In genomic region chr8:106932376-106933065, GRCm38 (mm10) we compare ENCODE assay signal across 9 mouse cellular contexts. TPM values are rescaled to one million over a fixed set of nuclear protein-coding genes. Genes with fewer than 3 reads are reported as not detected.
DNase-seq lines count a peak whose midpoint lies in the region; ATAC-seq lines count a peak whose summit lies in the region.
"Had no signal": no experiment of that assay in that cellular context is flagged by ENCODE, and none has a peak within 500 bp of the region (broad histone marks: within the 10 kb centered on the region; RNA-seq: fewer than 3 reads in every experiment).

No protein-coding gene starts in this region.

- peaks cover 4% of the 10 kb centered on the region; the same call in 1 of the 2 replicates for H3K27me3 ChIP-seq in embryonic facial prominence, embryonic 13.5 days
- no peaks in the 10 kb centered on the region; the same call in 1 of the 2 replicates for H3K27me3 ChIP-seq in hindbrain, embryonic 11.5 days (ENCODE audit: control insufficient read depth, insufficient read depth, low read length)
- no peaks in the 10 kb centered on the region for H3K27me3 ChIP-seq in limb, embryonic 12.5 days

- 0 out of 2 replicates have a peak, but pooled peaks have one; percentile 21 for ATAC-seq in embryonic facial prominence, embryonic 13.5 days (ENCODE audit: insufficient number of reproducible peaks, insufficient read depth, low FRiP score, low TSS enrichment, low read depth)
- ATAC-seq in hindbrain, embryonic 11.5 days (ENCODE audit: low FRiP score) = no peak
- ATAC-seq in limb, embryonic 12.5 days (ENCODE audit: insufficient number of reproducible peaks, insufficient read depth, low FRiP score, low TSS enrichment, low read depth) = no peak

- H3K9me3 ChIP-seq in embryonic facial prominence, embryonic 13.5 days = no peaks in the 10 kb centered on the region
- H3K9me3 ChIP-seq in hindbrain, embryonic 11.5 days (ENCODE audit: control insufficient read depth, low read length) = no peaks in the 10 kb centered on the region
- no peaks in the 10 kb centered on the region for H3K9me3 ChIP-seq in limb, embryonic 12.5 days

- WGBS in embryonic facial prominence, embryonic 13.5 days = 5% methylated on average over 22 of the region's 22 CpGs
- 16% methylated on average over 22 of the region's 22 CpGs for WGBS in hindbrain, embryonic 11.5 days
- 10% methylated on average over 22 of the region's 22 CpGs for WGBS in limb, embryonic 12.5 days

- H3K9ac ChIP-seq in embryonic facial prominence, embryonic 13.5 days = peak overlapping the region; percentile 23
- H3K9ac ChIP-seq in hindbrain, embryonic 11.5 days (ENCODE audit: low read depth, low read length) = 0 out of 2 replicates have a peak overlapping the region, but pooled peaks have one; percentile 12
- no peak overlapping the region for H3K9ac ChIP-seq in limb, embryonic 12.5 days (replicated peaks)

- H3K4me1 ChIP-seq in embryonic facial prominence, embryonic 13.5 days = peaks cover 39% of the 10 kb centered on the region
- peaks cover 4% of the 10 kb centered on the region for H3K4me1 ChIP-seq in hindbrain, embryonic 11.5 days (replicated peaks; ENCODE audit: control insufficient read depth, insufficient read depth, low read length)
- H3K4me1 ChIP-seq in limb, embryonic 12.5 days (replicated peaks) = peaks cover 44% of the 10 kb centered on the region

- DNase-seq in thymus, postnatal 14 days = peak; percentile 6
- DNase-seq in thymus, postnatal 25 days = no peak
- peak; percentile 30 for DNase-seq in hindbrain, embryonic 11.5 days (ENCODE audit: low spot score)
- peak; percentile 40 for DNase-seq in neural tube, embryonic 10.5 days (ENCODE audit: extremely low spot score, low spot score)
- no peak for DNase-seq in left cerebral cortex, adult 9 months (ENCODE audit: low spot score in 2 of 2)
- no peak for DNase-seq in natural killer cell, adult 2 months (ENCODE audit: low spot score in 2 of 2)

- peak overlapping the region; percentile 55 for H3K4me2 ChIP-seq in embryonic facial prominence, embryonic 13.5 days
- peak overlapping the region; percentile 26; the same call in 1 of the 2 replicates for H3K4me2 ChIP-seq in hindbrain, embryonic 11.5 days (replicated peaks; ENCODE audit: low read depth, low read length)
- H3K4me2 ChIP-seq in limb, embryonic 12.5 days = peak overlapping the region; percentile 51

- H3K4me3 ChIP-seq in embryonic facial prominence, embryonic 13.5 days = peak overlapping the region; percentile 25
- H3K4me3 ChIP-seq in hindbrain, embryonic 11.5 days (ENCODE audit: low read depth, low read length) = no peak overlapping the region
- peak overlapping the region; percentile 11 for H3K4me3 ChIP-seq in limb, embryonic 12.5 days (replicated peaks)
- H3K4me3 ChIP-seq: myocyte had no signal

- H3K36me3 ChIP-seq in embryonic facial prominence, embryonic 13.5 days = no peaks in the 10 kb centered on the region
- H3K36me3 ChIP-seq in hindbrain, embryonic 11.5 days (ENCODE audit: control insufficient read depth, insufficient read depth, low read length) = no peaks in the 10 kb centered on the region
- H3K36me3 ChIP-seq in limb, embryonic 12.5 days = no peaks in the 10 kb centered on the region

- H3K27ac ChIP-seq in embryonic facial prominence, embryonic 13.5 days = peak overlapping the region; percentile 60
- no peak overlapping the region for H3K27ac ChIP-seq in hindbrain, embryonic 11.5 days (ENCODE audit: low read depth, low read length)
- H3K27ac ChIP-seq in limb, embryonic 12.5 days = peak overlapping the region; percentile 70

RNA-seq across cellular contexts. Expression of gene Sntb2, which starts 3.0 kb away (rescaled TPM):
- polyA plus RNA-seq in embryonic facial prominence, embryonic 13.5 days (2015; fragmentation: Nextera tagmentation; extraction: Ambion mirVana) = 17.6 and 20.1 TPM in 2 replicates
- 7.5 and 9.9 TPM in 2 replicates for polyA plus RNA-seq in hindbrain, embryonic 11.5 days (2014; fragmentation: Nextera tagmentation; extraction: Ambion mirVana)
- 18.6 and 19.7 TPM in 2 replicates for polyA plus RNA-seq in limb, embryonic 12.5 days (2016; fragmentation: Nextera tagmentation; extraction: Ambion mirVana)

RNA-seq across cellular contexts. Expression of gene Utp4, which starts 39.1 kb away (rescaled TPM):
- 74.4 and 76.9 TPM in 2 replicates for polyA plus RNA-seq in embryonic facial prominence, embryonic 13.5 days (2015; fragmentation: Nextera tagmentation; extraction: Ambion mirVana)
- polyA plus RNA-seq in hindbrain, embryonic 11.5 days (2014; fragmentation: Nextera tagmentation; extraction: Ambion mirVana) = 65.7 and 73.0 TPM in 2 replicates
- 67.9 and 74.5 TPM in 2 replicates for polyA plus RNA-seq in limb, embryonic 12.5 days (2016; fragmentation: Nextera tagmentation; extraction: Ambion mirVana)

Comparison
In these comparisons a context has a peak if more than half of its experiments do, and no peak if none do; other contexts are left out.
1. DNase-seq: peak in thymus, postnatal 14 days (single experiment), hindbrain, embryonic 11.5 days (single experiment) and neural tube, embryonic 10.5 days (single experiment); none in thymus, postnatal 25 days (single experiment), left cerebral cortex, adult 9 months (0 of 2) and natural killer cell, adult 2 months (0 of 2).
2. Peak in every context shown above with its lines, with median percentiles within 50 percentile points of each other: H3K4me2 ChIP-seq.